Mouse (Mus musculus) embryo, embryonic 10 days (tissue): Measurements from ENCODE around the gene Ndufa4l2.
A peak's percentile ranks its signal among the peaks of the same experiment; 100 is the strongest.

Experiments
- DNase-seq: peaks from one replicate; pipeline ENCODE4 v3.0.0-alpha.2; 2015; ENCODE audit warnings: low spot score

Gene Ndufa4l2

GRCm38 (mm10) chr10:127514764-127515163 is at the start of gene Ndufa4l2:
Ndufa4l2 (plus strand) TSS chr10:127514967.
- DNase-seq: no peak

- peak; percentile 12 for DNase-seq
Measured at GRCm38 (mm10) chr10:127471281-127471988, 43.3 kb upstream of the Ndufa4l2 start.

- no peak for DNase-seq
Measured at GRCm38 (mm10) chr10:127472722-127473121, 42.0 kb upstream of the Ndufa4l2 start.

GRCm38 (mm10) chr10:127475175-127475574 is 39.6 kb upstream of the Ndufa4l2 start:
- no peak for DNase-seq

- DNase-seq: no peak
Measured at GRCm38 (mm10) chr10:127476541-127476940, 38.2 kb upstream of the Ndufa4l2 start.

GRCm38 (mm10) chr10:127477301-127477700 is 37.5 kb upstream of the Ndufa4l2 start:
- no peak for DNase-seq

- DNase-seq: peak; percentile 44
Measured at GRCm38 (mm10) chr10:127479131-127479530, 35.6 kb upstream of the Ndufa4l2 start.

- DNase-seq: no peak
Measured at GRCm38 (mm10) chr10:127480833-127481813, 33.6 kb upstream of the Ndufa4l2 start.

GRCm38 (mm10) chr10:127485235-127485634 is 29.5 kb upstream of the Ndufa4l2 start:
- no peak for DNase-seq

- no peak for DNase-seq
Measured at GRCm38 (mm10) chr10:127488856-127489255, 25.9 kb upstream of the Ndufa4l2 start.

- DNase-seq: no peak
Measured at GRCm38 (mm10) chr10:127490160-127491127, 24.3 kb upstream of the Ndufa4l2 start.

- no peak for DNase-seq
Measured at GRCm38 (mm10) chr10:127491128-127491512, 23.6 kb upstream of the Ndufa4l2 start.

GRCm38 (mm10) chr10:127492118-127492517 is 22.6 kb upstream of the Ndufa4l2 start:
- DNase-seq: no peak

GRCm38 (mm10) chr10:127496156-127496555 is 18.6 kb upstream of the Ndufa4l2 start:
- DNase-seq: no peak

GRCm38 (mm10) chr10:127499516-127499915 is 15.3 kb upstream of the Ndufa4l2 start:
- no peak for DNase-seq

- DNase-seq: no peak
Measured at GRCm38 (mm10) chr10:127500042-127500441, 14.7 kb upstream of the Ndufa4l2 start.

- no peak for DNase-seq
Measured at GRCm38 (mm10) chr10:127500894-127501893, 13.6 kb upstream of the Ndufa4l2 start, which contains the start of gene Stac3. Stac3 (plus strand) TSS chr10:127501686.

- peak; percentile 87 for DNase-seq
Measured at GRCm38 (mm10) chr10:127508239-127508638, 6.5 kb upstream of the Ndufa4l2 start.

GRCm38 (mm10) chr10:127509051-127509836 is 5.5 kb upstream of the Ndufa4l2 start:
- peak; percentile 95 for DNase-seq
